Mouse (Mus musculus) ES-Bruce4 (cell line): ENCODE data around the gene Plbd2. TPM values are rescaled to one million over a fixed set of nuclear protein-coding genes. Genes with fewer than 3 reads are reported as not detected.

Experiments used
- H3K27ac ChIP-seq: 2 replicates; pipeline ENCODE4 v1.5.1; 2012; ENCODE audit warnings: low read length, inconsistent platforms; ENCODE audit not compliant: insufficient read depth
- H3K27me3 ChIP-seq: 2 replicates; pipeline ENCODE4 v1.6.1; 2012; ENCODE audit warnings: mild to moderate bottlenecking, low read length, inconsistent platforms; ENCODE audit not compliant: control insufficient read depth, poor library complexity, insufficient read depth, severe bottlenecking
- H3K36me3 ChIP-seq: 2 replicates; pipeline ENCODE4 v1.6.1; 2012; ENCODE audit warnings: inconsistent platforms, mild to moderate bottlenecking, low read length, moderate library complexity; ENCODE audit not compliant: control insufficient read depth, poor library complexity, insufficient read depth, severe bottlenecking
- H3K4me1 ChIP-seq: one replicate; pipeline ENCODE4 v1.8.1; 2011; ENCODE audit warnings: low read length; ENCODE audit not compliant: control insufficient read depth, insufficient read depth
- H3K4me3 ChIP-seq: 2 replicates; pipeline ENCODE4 v1.5.1; 2011; ENCODE audit warnings: low read depth, mild to moderate bottlenecking, low read length
- H3K9ac ChIP-seq: 2 replicates; pipeline ENCODE4 v1.6.1; 2012; ENCODE audit warnings: low read depth, mild to moderate bottlenecking, inconsistent platforms; ENCODE audit not compliant: poor library complexity, severe bottlenecking
- H3K9me3 ChIP-seq: replicated peaks from 2 replicates; pipeline ENCODE4 v1.6.1; 2012; ENCODE audit warnings: mild to moderate bottlenecking, low read length, inconsistent platforms; ENCODE audit not compliant: control insufficient read depth, poor library complexity, insufficient read depth, severe bottlenecking
- CTCF ChIP-seq: IDR thresholded peaks from one replicate; pipeline ENCODE4 v1.8.1; 2011; ENCODE audit warnings: low read depth, low read length
- EP300 ChIP-seq: IDR thresholded peaks from 2 replicates; pipeline ENCODE4 v1.6.1; 2011; ENCODE audit warnings: low read depth, low read length; ENCODE audit not compliant: insufficient read depth
- POLR2A ChIP-seq: IDR thresholded peaks from one replicate; pipeline ENCODE4 v1.8.1; 2011; ENCODE audit warnings: low read length; ENCODE audit not compliant: insufficient read depth
- polyA plus RNA-seq: library from polyadenylated mRNA; stranded (reverse); fragments of >200 nt; gene quantifications from 2 replicates; pipeline ENCODE4 v1.2.4, GENCODE M21; 2011; ENCODE audit warnings: low read depth; ENCODE audit not compliant: missing spikeins, insufficient read depth, insufficient read length

The Plbd2 gene
- polyA plus RNA-seq, 1 experiment: 22.1 TPM

- Histone ChIP-seq H3K9ac (no peak overlapping the region), H3K4me1 (no peaks in the 10 kb centered on the region), H3K27me3 (no peaks in the 10 kb centered on the region), H3K9me3 (no peaks in the 10 kb centered on the region), H3K27ac (no peak overlapping the region), H3K4me3 (no peak overlapping the region), H3K36me3 (no peaks in the 10 kb centered on the region; the same call in 1 of the 2 replicates)
- TF ChIP-seq CTCF (no peak), EP300 (0 out of 2 replicates have a peak, but pooled peaks have one; percentile 42)
Measured at GRCm38 (mm10) chr5:120497071-120497470, 6.4 kb downstream of the Plbd2 start.

GRCm38 (mm10) chr5:120495703-120496226, 7.7 kb downstream of the Plbd2 start:
- H3K4me1 ChIP-seq: peaks cover 6% of the 10 kb centered on the region
- no peaks in the 10 kb centered on the region for H3K9me3 ChIP-seq
- no peak overlapping the region for H3K9ac ChIP-seq
- H3K27ac ChIP-seq: no peak overlapping the region
- H3K36me3 ChIP-seq: no peaks in the 10 kb centered on the region; the same call in 1 of the 2 replicates
- H3K4me3 ChIP-seq: no peak overlapping the region
- no peaks in the 10 kb centered on the region for H3K27me3 ChIP-seq
- TF ChIP-seq EP300 (no peak), POLR2A (no peak), CTCF (no peak)

GRCm38 (mm10) chr5:120495064-120495702, 8.2 kb downstream of the Plbd2 start:
- Histone ChIP-seq H3K9ac (no peak overlapping the region), H3K27ac (no peak overlapping the region)

GRCm38 (mm10) chr5:120493873-120494395, 9.5 kb downstream of the Plbd2 start:
- Histone ChIP-seq H3K27ac (no peak overlapping the region), H3K4me3 (no peak overlapping the region), H3K9ac (no peak overlapping the region), H3K4me1 (peaks cover 6% of the 10 kb centered on the region), H3K9me3 (no peaks in the 10 kb centered on the region), H3K36me3 (no peaks in the 10 kb centered on the region; the same call in 1 of the 2 replicates), H3K27me3 (no peaks in the 10 kb centered on the region)
- no peak for TF ChIP-seq POLR2A
- TF ChIP-seq CTCF: no peak
- no peak for TF ChIP-seq EP300

More at GRCm38 (mm10) chr5:120495064-120495702, 8.2 kb downstream of the Plbd2 start:
- Histone ChIP-seq H3K9me3 (no peaks in the 10 kb centered on the region), H3K4me3 (no peak overlapping the region), H3K36me3 (no peaks in the 10 kb centered on the region; the same call in 1 of the 2 replicates), H3K27me3 (no peaks in the 10 kb centered on the region), H3K4me1 (peaks cover 6% of the 10 kb centered on the region)
- TF ChIP-seq POLR2A (no peak), CTCF (no peak), EP300 (no peak)

GRCm38 (mm10) chr5:120493440-120493839, 10.0 kb downstream of the Plbd2 start:
- Histone ChIP-seq H3K27me3 (no peaks in the 10 kb centered on the region), H3K4me1 (peaks cover 6% of the 10 kb centered on the region), H3K4me3 (no peak overlapping the region), H3K27ac (no peak overlapping the region), H3K9me3 (no peaks in the 10 kb centered on the region), H3K9ac (no peak overlapping the region), H3K36me3 (no peaks in the 10 kb centered on the region; the same call in 1 of the 2 replicates)
- TF ChIP-seq CTCF: no peak
- no peak for TF ChIP-seq EP300
- TF ChIP-seq POLR2A: no peak

GRCm38 (mm10) chr5:120492437-120492836, 11.0 kb downstream of the Plbd2 start:
- Histone ChIP-seq H3K4me3 (peak overlapping the region; percentile 45), H3K36me3 (no peaks in the 10 kb centered on the region), H3K9ac (no peak overlapping the region), H3K27me3 (no peaks in the 10 kb centered on the region), H3K27ac (no peak overlapping the region), H3K9me3 (no peaks in the 10 kb centered on the region), H3K4me1 (peaks cover 6% of the 10 kb centered on the region)
- TF ChIP-seq POLR2A (no peak), CTCF (peak; percentile 89), EP300 (no peak)
